Mouse (Mus musculus): ENCODE results near the gene Syne1. TPM values are rescaled to one million over a fixed set of nuclear protein-coding genes. Genes with fewer than 3 reads are reported as not detected.

Syne1 gene
- polyA plus RNA-seq, 1 experiment = 12.3 TPM

- WGBS = 92% methylated on average over 10 of the region's 10 CpGs
- peaks cover 9% of the 10 kb centered on the region for H3K36me3 ChIP-seq (ENCODE audit: control insufficient read depth, insufficient read depth, low read length)
These were observed 454.1 kb downstream of the Syne1 start for GRCm38 (mm10) chr10:5096996-5097753.

GRCm38 (mm10) chr10:5089133-5089532 is 462.1 kb downstream of the Syne1 start:
- no peak for DNase-seq (ENCODE audit: low read depth in 1 of 2, low spot score in 2 of 2)
- Histone ChIP-seq H3K36me3 (ENCODE audit: control insufficient read depth, insufficient read depth, low read length) (peaks cover 6% of the 10 kb centered on the region), H3K4me3 (ENCODE audit: extremely low read depth, insufficient read depth, insufficient read length) (no peak overlapping the region), H3K27me3 (ENCODE audit: control insufficient read depth, insufficient read depth, low read length) (no peaks in the 10 kb centered on the region), H3K4me1 (ENCODE audit: control insufficient read depth, insufficient read depth, insufficient read length) (no peaks in the 10 kb centered on the region), H3K27ac (ENCODE audit: insufficient read depth, low read length) (no peak overlapping the region)
- 94% methylated on average over 4 of the region's 4 CpGs for WGBS
- TF ChIP-seq POLR2A (IDR thresholded peaks at IDR 0.05; ENCODE audit: low read depth, low read length) (no peak), CTCF (IDR thresholded peaks at IDR 0.05; ENCODE audit: extremely low read depth, insufficient read depth, insufficient read length, insufficient replicate concordance) (no peak)

More at GRCm38 (mm10) chr10:5096996-5097753, 454.1 kb downstream of the Syne1 start:
- Histone ChIP-seq H3K27ac (ENCODE audit: insufficient read depth, low read length) (no peak overlapping the region), H3K4me1 (ENCODE audit: control insufficient read depth, insufficient read depth, insufficient read length) (no peaks in the 10 kb centered on the region), H3K4me3 (ENCODE audit: extremely low read depth, insufficient read depth, insufficient read length) (no peak overlapping the region), H3K27me3 (ENCODE audit: control insufficient read depth, insufficient read depth, low read length) (no peaks in the 10 kb centered on the region)
- TF ChIP-seq CTCF (IDR thresholded peaks at IDR 0.05; ENCODE audit: extremely low read depth, insufficient read depth, insufficient read length, insufficient replicate concordance) = no peak
- no peak for TF ChIP-seq POLR2A (IDR thresholded peaks at IDR 0.05; ENCODE audit: low read depth, low read length)
- DNase-seq (ENCODE audit: low read depth in 1 of 2, low spot score in 2 of 2) = no peak

GRCm38 (mm10) chr10:5087336-5087735 is 463.9 kb downstream of the Syne1 start:
- no peak for TF ChIP-seq POLR2A (IDR thresholded peaks at IDR 0.05; ENCODE audit: low read depth, low read length)
- no peak for TF ChIP-seq CTCF (IDR thresholded peaks at IDR 0.05; ENCODE audit: extremely low read depth, insufficient read depth, insufficient read length, insufficient replicate concordance)
- Histone ChIP-seq H3K4me3 (ENCODE audit: extremely low read depth, insufficient read depth, insufficient read length) (no peak overlapping the region), H3K27me3 (ENCODE audit: control insufficient read depth, insufficient read depth, low read length) (no peaks in the 10 kb centered on the region), H3K27ac (ENCODE audit: insufficient read depth, low read length) (no peak overlapping the region), H3K4me1 (ENCODE audit: control insufficient read depth, insufficient read depth, insufficient read length) (no peaks in the 10 kb centered on the region), H3K36me3 (ENCODE audit: control insufficient read depth, insufficient read depth, low read length) (peaks cover 6% of the 10 kb centered on the region)
- 92% methylated on average over 7 of the region's 7 CpGs for WGBS
- no peak for DNase-seq (ENCODE audit: low read depth in 1 of 2, low spot score in 2 of 2)

GRCm38 (mm10) chr10:5086329-5086728 is 465.0 kb downstream of the Syne1 start:
- Histone ChIP-seq H3K4me3 (ENCODE audit: extremely low read depth, insufficient read depth, insufficient read length) (no peak overlapping the region), H3K27me3 (ENCODE audit: control insufficient read depth, insufficient read depth, low read length) (no peaks in the 10 kb centered on the region), H3K4me1 (ENCODE audit: control insufficient read depth, insufficient read depth, insufficient read length) (no peaks in the 10 kb centered on the region), H3K36me3 (ENCODE audit: control insufficient read depth, insufficient read depth, low read length) (peaks cover 6% of the 10 kb centered on the region), H3K27ac (ENCODE audit: insufficient read depth, low read length) (no peak overlapping the region)
- 79% methylated on average over 6 of the region's 6 CpGs for WGBS
- no peak for DNase-seq (ENCODE audit: low read depth in 1 of 2, low spot score in 2 of 2)
- TF ChIP-seq POLR2A (IDR thresholded peaks at IDR 0.05; ENCODE audit: low read depth, low read length) = no peak
- TF ChIP-seq CTCF (IDR thresholded peaks at IDR 0.05; ENCODE audit: extremely low read depth, insufficient read depth, insufficient read length, insufficient replicate concordance) = no peak

- Histone ChIP-seq H3K36me3 (ENCODE audit: control insufficient read depth, insufficient read depth, low read length) (peaks cover 6% of the 10 kb centered on the region), H3K4me3 (ENCODE audit: extremely low read depth, insufficient read depth, insufficient read length) (no peak overlapping the region), H3K27me3 (ENCODE audit: control insufficient read depth, insufficient read depth, low read length) (no peaks in the 10 kb centered on the region), H3K4me1 (ENCODE audit: control insufficient read depth, insufficient read depth, insufficient read length) (no peaks in the 10 kb centered on the region), H3K27ac (ENCODE audit: insufficient read depth, low read length) (no peak overlapping the region)
- DNase-seq (ENCODE audit: low read depth in 1 of 2, low spot score in 2 of 2) = no peak
- TF ChIP-seq POLR2A (IDR thresholded peaks at IDR 0.05; ENCODE audit: low read depth, low read length) (no peak), CTCF (IDR thresholded peaks at IDR 0.05; ENCODE audit: extremely low read depth, insufficient read depth, insufficient read length, insufficient replicate concordance) (no peak)
- WGBS = 97% methylated on average over 5 of the region's 5 CpGs
These were observed 465.5 kb downstream of the Syne1 start for GRCm38 (mm10) chr10:5085792-5086191.

- no peak for TF ChIP-seq POLR2A (IDR thresholded peaks at IDR 0.05; ENCODE audit: low read depth, low read length)
- TF ChIP-seq CTCF (IDR thresholded peaks at IDR 0.05; ENCODE audit: extremely low read depth, insufficient read depth, insufficient read length, insufficient replicate concordance) = no peak
- Histone ChIP-seq H3K4me1 (ENCODE audit: control insufficient read depth, insufficient read depth, insufficient read length) (peaks cover 2% of the 10 kb centered on the region; the same call in 1 of the 2 replicates), H3K27me3 (ENCODE audit: control insufficient read depth, insufficient read depth, low read length) (no peaks in the 10 kb centered on the region), H3K27ac (ENCODE audit: insufficient read depth, low read length) (no peak overlapping the region), H3K4me3 (ENCODE audit: extremely low read depth, insufficient read depth, insufficient read length) (no peak overlapping the region), H3K36me3 (ENCODE audit: control insufficient read depth, insufficient read depth, low read length) (peaks cover 6% of the 10 kb centered on the region)
- 90% methylated on average over 6 of the region's 6 CpGs for WGBS
- DNase-seq (ENCODE audit: low read depth in 1 of 2, low spot score in 2 of 2) = no peak
These were observed 467.6 kb downstream of the Syne1 start for GRCm38 (mm10) chr10:5083716-5084115.

GRCm38 (mm10) chr10:5079945-5080468 is 471.3 kb downstream of the Syne1 start:
- 11% methylated on average over 9 of the region's 9 CpGs for WGBS
- peaks cover 2% of the 10 kb centered on the region; the same call in 1 of the 2 replicates for H3K4me1 ChIP-seq (ENCODE audit: control insufficient read depth, insufficient read depth, insufficient read length)
- TF ChIP-seq CTCF (IDR thresholded peaks at IDR 0.05; ENCODE audit: extremely low read depth, insufficient read depth, insufficient read length, insufficient replicate concordance) = no peak
- no peak for TF ChIP-seq POLR2A (IDR thresholded peaks at IDR 0.05; ENCODE audit: low read depth, low read length)
- no peak overlapping the region for H3K4me3 ChIP-seq (ENCODE audit: extremely low read depth, insufficient read depth, insufficient read length)
- H3K36me3 ChIP-seq (ENCODE audit: control insufficient read depth, insufficient read depth, low read length) = peaks cover 4% of the 10 kb centered on the region
- no peak overlapping the region for H3K27ac ChIP-seq (ENCODE audit: insufficient read depth, low read length)
- no peak for DNase-seq (ENCODE audit: low read depth in 1 of 2, low spot score in 2 of 2)
- no peaks in the 10 kb centered on the region for H3K27me3 ChIP-seq (ENCODE audit: control insufficient read depth, insufficient read depth, low read length)
